Mouse (Mus musculus) embryonic facial prominence, embryonic 14.5 days (tissue): Measurements from ENCODE around the gene Snrnp35. TPM values are rescaled to one million over a fixed set of nuclear protein-coding genes. Genes with fewer than 3 reads are reported as not detected.

Experiments
- ATAC-seq: fragments of 200-750 bp; cut with Nextera tagmentation; 2 replicates; pipeline ENCODE4 v1.8.0; 2017; ENCODE audit warnings: low read depth, moderate number of reproducible peaks, moderate TSS enrichment
- DNase-seq: peaks from one replicate; pipeline ENCODE4 v3.0.0-alpha.2; 2015; ENCODE audit warnings: low spot score
- H3K27ac ChIP-seq: fragments of 300-500 bp; sonication (generic); replicated peaks from 2 replicates; pipeline ENCODE4 v1.5.1; 2014; ENCODE audit warnings: low read depth, mild to moderate bottlenecking, low read length, moderate library complexity
- H3K27me3 ChIP-seq: fragments of 300-500 bp; sonication (generic); replicated peaks from 2 replicates; pipeline ENCODE4 v1.6.1; 2014; ENCODE audit warnings: low read length; ENCODE audit not compliant: control insufficient read depth, insufficient read depth
- H3K36me3 ChIP-seq: fragments of 300-500 bp; sonication (generic); 2 replicates; pipeline ENCODE4 v1.6.1; 2014; ENCODE audit warnings: low read length, mixed read lengths; ENCODE audit not compliant: control insufficient read depth, insufficient read depth
- H3K4me1 ChIP-seq: fragments of 300-500 bp; sonication (generic); 2 replicates; pipeline ENCODE4 v1.6.1; 2014; ENCODE audit warnings: antibody characterized with exemption, low read length; ENCODE audit not compliant: control insufficient read depth, insufficient read depth
- H3K4me2 ChIP-seq: fragments of 300-500 bp; sonication (generic); 2 replicates; pipeline ENCODE4 v1.6.1; 2014; ENCODE audit warnings: low read depth, mild to moderate bottlenecking, low read length, moderate library complexity, mixed read lengths
- H3K4me3 ChIP-seq: fragments of 300-500 bp; sonication (generic); 2 replicates; pipeline ENCODE4 v1.5.1; 2014; ENCODE audit warnings: low read depth, mild to moderate bottlenecking, low read length
- H3K9ac ChIP-seq: fragments of 300-500 bp; sonication (generic); 2 replicates; pipeline ENCODE4 v1.6.1; 2014; ENCODE audit warnings: low read depth, mild to moderate bottlenecking, low read length, moderate library complexity, mixed read lengths
- H3K9me3 ChIP-seq: fragments of 300-500 bp; sonication (generic); 2 replicates; pipeline ENCODE4 v1.6.1; 2016; ENCODE audit warnings: low read length; ENCODE audit not compliant: control insufficient read depth
- WGBS: fragments of 180-500 bp; shearing (Covaris S2); extraction: QIAGEN DNeasy Blood & Tissue Kit; methylation state at CpG from one replicate; pipeline ENCODE4 v1.1.7; 2014; 5-methylcytosine and 5-hydroxymethylcytosine counted together
- polyA plus RNA-seq: library from polyadenylated mRNA; unstranded; fragments of >200 nt; fragmentation: Nextera tagmentation; extraction: Ambion mirVana; gene quantifications from 2 replicates; pipeline ENCODE4 v1.2.1, GENCODE M21; 2014

Gene Snrnp35
- polyA plus RNA-seq, 1 experiment from 2014 or later = 11.0 TPM

- no peaks in the 10 kb centered on the region for H3K9me3 ChIP-seq
- 82% methylated on average over 3 of the region's 3 CpGs for WGBS
- peaks cover 44% of the 10 kb centered on the region for H3K36me3 ChIP-seq
- no peaks in the 10 kb centered on the region for H3K27me3 ChIP-seq
- H3K9ac ChIP-seq = no peak overlapping the region
- H3K4me3 ChIP-seq = no peak overlapping the region
- H3K27ac ChIP-seq = no peak overlapping the region
- ATAC-seq (no peak), DNase-seq (no peak)
- no peak overlapping the region for H3K4me2 ChIP-seq
- H3K4me1 ChIP-seq = peaks cover 5% of the 10 kb centered on the region; the same call in 1 of the 2 replicates
These were observed 6.0 kb downstream of the Snrnp35 start for GRCm38 (mm10) chr5:124488885-124489284.

DNA sequence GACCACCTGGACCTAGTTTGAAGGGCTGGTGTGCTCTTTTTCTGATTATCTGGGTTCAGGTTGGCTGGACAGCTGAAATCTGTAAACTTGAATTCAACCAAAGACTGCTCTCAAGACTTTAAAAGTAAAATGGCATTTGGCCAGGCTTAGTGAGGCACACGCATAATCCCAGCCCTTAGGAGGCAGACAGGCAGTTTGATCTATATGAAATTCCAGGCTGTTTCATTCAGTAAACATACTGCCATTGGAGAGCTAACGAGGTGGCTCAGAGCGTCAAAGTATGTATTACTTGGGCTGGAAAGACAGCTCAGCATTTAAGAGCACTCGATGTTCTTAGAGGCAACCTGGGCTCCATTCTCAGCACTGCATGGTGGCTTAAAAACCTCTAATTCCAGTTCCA is 8.8 kb downstream of the Snrnp35 start:
- H3K36me3 ChIP-seq = peaks cover 59% of the 10 kb centered on the region
- DNase-seq (no peak), ATAC-seq (no peak)
- H3K4me2 ChIP-seq = no peak overlapping the region
- no peak overlapping the region for H3K9ac ChIP-seq
- no peak overlapping the region for H3K27ac ChIP-seq
- no peak overlapping the region for H3K4me3 ChIP-seq
- H3K9me3 ChIP-seq = no peaks in the 10 kb centered on the region
- H3K4me1 ChIP-seq = no peaks in the 10 kb centered on the region
- H3K27me3 ChIP-seq = no peaks in the 10 kb centered on the region
- 79% methylated on average over 4 of the region's 4 CpGs for WGBS

- Histone ChIP-seq H3K4me2 (no peak overlapping the region), H3K4me3 (no peak overlapping the region), H3K4me1 (no peaks in the 10 kb centered on the region), H3K27me3 (no peaks in the 10 kb centered on the region), H3K9ac (no peak overlapping the region), H3K36me3 (peaks cover 60% of the 10 kb centered on the region), H3K27ac (no peak overlapping the region), H3K9me3 (no peaks in the 10 kb centered on the region)
- ATAC-seq (no peak), DNase-seq (no peak)
- WGBS = 89% methylated on average over 4 of the region's 4 CpGs
These were observed 9.7 kb downstream of the Snrnp35 start for GRCm38 (mm10) chr5:124492618-124493017.

DNA sequence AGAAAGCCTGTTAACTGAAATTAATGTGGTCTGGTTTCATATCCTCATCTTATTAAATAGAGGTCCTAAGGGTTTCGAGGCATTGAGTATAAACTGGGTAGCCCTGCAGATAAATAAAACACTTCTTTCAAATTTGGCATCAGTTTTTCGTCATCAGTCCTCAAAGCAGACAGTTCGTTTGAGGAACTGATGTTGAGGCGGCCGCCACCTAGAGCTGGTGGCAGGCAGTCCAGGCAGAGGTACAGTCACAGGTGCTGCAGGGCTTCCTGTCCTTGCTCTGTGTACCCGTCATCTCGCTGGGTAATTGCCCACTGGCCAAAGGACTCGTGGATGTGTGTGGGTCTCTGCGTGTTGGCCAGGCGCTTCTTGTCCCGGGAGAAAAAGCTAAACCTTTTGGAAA is 10.5 kb downstream of the Snrnp35 start:
- no peak overlapping the region for H3K4me2 ChIP-seq
- 90% methylated on average over 11 of the region's 11 CpGs for WGBS
- DNase-seq = no peak

DNA sequence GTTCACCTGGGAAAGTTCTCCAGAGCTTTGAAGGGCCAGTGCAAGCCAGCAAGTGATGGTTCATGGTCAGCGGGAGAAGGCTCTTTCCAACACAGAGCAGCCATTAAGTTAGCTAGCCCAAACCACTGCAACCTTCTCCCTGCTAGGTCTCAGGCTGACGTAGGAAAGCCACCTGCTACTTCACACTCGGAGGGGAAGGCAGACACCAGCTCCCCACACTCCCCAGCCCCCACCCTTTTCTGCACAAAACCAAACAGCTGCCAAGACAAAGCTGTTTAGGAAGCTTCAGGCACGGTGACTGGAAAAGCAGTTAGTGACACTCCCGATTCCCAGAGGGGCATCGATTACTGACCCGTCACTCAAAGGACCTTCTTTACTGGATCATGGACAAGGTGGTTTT is 12.6 kb downstream of the Snrnp35 start:
- 57% methylated on average over 7 of the region's 7 CpGs for WGBS
- Histone ChIP-seq H3K27ac (no peak overlapping the region), H3K9ac (no peak overlapping the region), H3K4me3 (no peak overlapping the region), H3K36me3 (peaks cover 73% of the 10 kb centered on the region), H3K4me2 (no peak overlapping the region), H3K9me3 (no peaks in the 10 kb centered on the region), H3K4me1 (no peaks in the 10 kb centered on the region), H3K27me3 (no peaks in the 10 kb centered on the region)
- ATAC-seq (no peak), DNase-seq (peak; percentile 16)

More for the DNA sequence above, 10.5 kb downstream of the Snrnp35 start:
- Histone ChIP-seq H3K27ac (no peak overlapping the region), H3K4me3 (no peak overlapping the region), H3K9ac (no peak overlapping the region), H3K27me3 (no peaks in the 10 kb centered on the region), H3K4me1 (no peaks in the 10 kb centered on the region), H3K9me3 (no peaks in the 10 kb centered on the region), H3K36me3 (peaks cover 65% of the 10 kb centered on the region)
- ATAC-seq = no peak

GRCm38 (mm10) chr5:124496614-124497514 is 13.9 kb downstream of the Snrnp35 start:
- ATAC-seq = no peak
- H3K9me3 ChIP-seq = no peaks in the 10 kb centered on the region
- H3K27ac ChIP-seq = no peak overlapping the region
- no peaks in the 10 kb centered on the region for H3K4me1 ChIP-seq
- H3K27me3 ChIP-seq = no peaks in the 10 kb centered on the region
- H3K36me3 ChIP-seq = peaks cover 73% of the 10 kb centered on the region
- H3K4me3 ChIP-seq = no peak overlapping the region
- 66% methylated on average over 15 of the region's 15 CpGs for WGBS
- no peak for DNase-seq
- H3K9ac ChIP-seq = no peak overlapping the region
- H3K4me2 ChIP-seq = no peak overlapping the region

DNA sequence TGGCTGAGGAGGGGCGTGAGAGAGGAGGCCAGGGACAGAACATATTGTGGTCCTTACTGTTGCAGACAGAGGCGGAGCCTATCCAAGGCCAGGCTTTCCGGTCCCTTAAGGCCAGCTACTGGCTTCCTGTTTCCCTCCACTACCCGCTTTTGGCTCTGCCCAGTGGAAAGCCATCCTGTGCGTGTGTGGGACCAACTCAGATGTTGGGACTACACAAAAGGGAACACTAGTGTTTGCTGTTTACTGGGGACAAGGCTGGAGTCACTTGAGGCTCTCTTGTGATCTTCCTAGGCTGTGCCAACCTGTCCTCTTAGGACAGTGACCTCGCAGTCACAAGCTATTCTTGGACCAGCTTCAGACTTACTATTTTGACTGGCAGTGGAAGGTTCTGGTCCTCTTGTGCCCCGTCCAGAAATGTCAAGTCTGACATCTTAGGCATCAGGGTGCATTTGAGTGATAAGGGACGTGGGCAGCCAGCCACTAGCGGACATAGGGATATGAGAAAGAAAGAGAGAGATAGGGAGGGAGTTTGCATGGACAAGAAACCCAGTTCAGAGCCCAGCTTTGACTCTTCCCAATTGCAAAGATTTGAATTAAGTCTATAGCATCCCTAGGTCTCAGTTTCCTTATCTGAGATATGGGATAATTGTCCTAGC is 15.4 kb downstream of the Snrnp35 start:
- ATAC-seq (no peak), DNase-seq (peak; percentile 42)
- no peak overlapping the region for H3K4me2 ChIP-seq
- 70% methylated on average over 9 of the region's 9 CpGs for WGBS
- peaks cover 64% of the 10 kb centered on the region for H3K36me3 ChIP-seq
- no peaks in the 10 kb centered on the region for H3K9me3 ChIP-seq
- no peaks in the 10 kb centered on the region for H3K4me1 ChIP-seq
- no peak overlapping the region for H3K27ac ChIP-seq
- no peaks in the 10 kb centered on the region for H3K27me3 ChIP-seq
- no peak overlapping the region for H3K9ac ChIP-seq
- H3K4me3 ChIP-seq = no peak overlapping the region

- Histone ChIP-seq H3K27ac (no peak overlapping the region), H3K9me3 (no peaks in the 10 kb centered on the region), H3K9ac (no peak overlapping the region), H3K4me3 (no peak overlapping the region), H3K4me2 (no peak overlapping the region), H3K27me3 (no peaks in the 10 kb centered on the region), H3K4me1 (no peaks in the 10 kb centered on the region), H3K36me3 (peaks cover 64% of the 10 kb centered on the region)
- 41% methylated on average over 5 of the region's 5 CpGs for WGBS
- ATAC-seq (no peak), DNase-seq (no peak)
These were observed 16.1 kb downstream of the Snrnp35 start for GRCm38 (mm10) chr5:124499001-124499400.
